Mouse (Mus musculus): Measurements from ENCODE around the gene Wsb1. TPM values are rescaled to one million over a fixed set of nuclear protein-coding genes. Genes with fewer than 3 reads are reported as not detected.

Gene Wsb1
- polyA plus RNA-seq, 2 experiments = 384 to 640 TPM

DNA sequence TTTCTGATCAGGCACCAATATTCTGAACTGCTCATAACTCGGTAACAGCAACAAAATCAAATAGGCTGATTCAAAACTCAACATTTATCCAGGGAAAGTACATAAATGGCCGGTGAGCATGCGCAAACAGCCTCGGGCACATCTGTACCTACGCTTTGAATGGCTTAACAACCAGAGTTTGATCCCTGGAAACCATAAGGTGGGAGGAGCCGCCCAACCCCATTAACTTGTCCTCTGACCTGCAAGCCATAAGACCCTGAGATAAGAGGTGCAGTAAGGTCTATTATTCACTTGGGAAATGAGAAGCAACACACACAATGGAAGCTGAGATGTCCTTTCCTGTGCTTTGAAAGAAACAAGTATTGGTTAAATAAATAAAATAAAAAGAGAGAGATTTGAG is 37.3 kb downstream of the Wsb1 start:
- no peak overlapping the region for H3K4me2 ChIP-seq (replicated peaks; ENCODE audit: low read depth, low read length, severe bottlenecking)
- 52% methylated on average over 6 of the region's 6 CpGs for WGBS
- ATAC-seq (ENCODE audit: low FRiP score, low read depth) = no peak

DNA sequence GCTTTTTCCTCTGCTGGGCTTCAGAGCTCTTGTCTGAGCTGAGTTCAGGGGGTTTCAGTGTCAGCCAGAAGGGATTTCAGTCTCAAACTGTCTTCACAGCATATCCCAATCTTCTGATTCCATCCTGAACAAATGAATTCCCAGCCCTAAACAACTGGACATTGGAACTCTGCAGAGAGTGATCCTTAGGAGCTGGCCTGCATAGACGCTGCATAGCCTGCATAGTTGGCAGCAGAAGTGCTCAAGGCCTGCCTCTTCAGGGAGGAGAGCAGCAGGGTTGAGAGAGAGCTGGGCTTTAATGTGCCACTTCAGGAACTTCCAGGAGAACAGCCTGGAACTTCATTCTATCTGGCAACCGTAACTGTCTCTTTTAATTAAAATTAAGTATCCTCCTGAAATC is 38.9 kb downstream of the Wsb1 start:
- 61% methylated on average over 2 of the region's 2 CpGs for WGBS
- no peak overlapping the region for H3K27ac ChIP-seq (replicated peaks; ENCODE audit: low read depth, low read length)
- DNase-seq (ENCODE audit: low spot score) (no peak), ATAC-seq (ENCODE audit: low FRiP score, low read depth) (no peak)
- no peaks in the 10 kb centered on the region for H3K27me3 ChIP-seq (ENCODE audit: control insufficient read depth, insufficient read depth, low read length)
- no peak overlapping the region for H3K4me3 ChIP-seq (replicated peaks; ENCODE audit: low read length)
- TF ChIP-seq POLR2A (IDR thresholded peaks at IDR 0.05; ENCODE audit: borderline replicate concordance, extremely low read depth, insufficient read depth, insufficient read length) = no peak
- no peaks in the 10 kb centered on the region for H3K4me1 ChIP-seq (ENCODE audit: control insufficient read depth, insufficient read depth, low read length)
- H3K9me3 ChIP-seq (ENCODE audit: control insufficient read depth, low read length) = no peaks in the 10 kb centered on the region
- no peak overlapping the region for H3K4me2 ChIP-seq (replicated peaks; ENCODE audit: low read depth, low read length, severe bottlenecking)
- H3K36me3 ChIP-seq (ENCODE audit: control insufficient read depth, insufficient read depth, low read length) = no peaks in the 10 kb centered on the region
- H3K9ac ChIP-seq (ENCODE audit: low read depth, low read length, severe bottlenecking) = no peak overlapping the region

More for the DNA sequence above, 37.3 kb downstream of the Wsb1 start:
- H3K9me3 ChIP-seq (ENCODE audit: control insufficient read depth, low read length) = no peaks in the 10 kb centered on the region
- no peak overlapping the region for H3K9ac ChIP-seq (ENCODE audit: low read depth, low read length, severe bottlenecking)
- no peak for TF ChIP-seq POLR2A (IDR thresholded peaks at IDR 0.05; ENCODE audit: borderline replicate concordance, extremely low read depth, insufficient read depth, insufficient read length)
- H3K4me1 ChIP-seq (ENCODE audit: control insufficient read depth, insufficient read depth, low read length) = no peaks in the 10 kb centered on the region
- H3K4me3 ChIP-seq (replicated peaks; ENCODE audit: low read length) = no peak overlapping the region
- H3K27ac ChIP-seq (replicated peaks; ENCODE audit: low read depth, low read length) = no peak overlapping the region
- H3K36me3 ChIP-seq (ENCODE audit: control insufficient read depth, insufficient read depth, low read length) = no peaks in the 10 kb centered on the region
- no peaks in the 10 kb centered on the region for H3K27me3 ChIP-seq (ENCODE audit: control insufficient read depth, insufficient read depth, low read length)
- DNase-seq (ENCODE audit: low spot score) = no peak

DNA sequence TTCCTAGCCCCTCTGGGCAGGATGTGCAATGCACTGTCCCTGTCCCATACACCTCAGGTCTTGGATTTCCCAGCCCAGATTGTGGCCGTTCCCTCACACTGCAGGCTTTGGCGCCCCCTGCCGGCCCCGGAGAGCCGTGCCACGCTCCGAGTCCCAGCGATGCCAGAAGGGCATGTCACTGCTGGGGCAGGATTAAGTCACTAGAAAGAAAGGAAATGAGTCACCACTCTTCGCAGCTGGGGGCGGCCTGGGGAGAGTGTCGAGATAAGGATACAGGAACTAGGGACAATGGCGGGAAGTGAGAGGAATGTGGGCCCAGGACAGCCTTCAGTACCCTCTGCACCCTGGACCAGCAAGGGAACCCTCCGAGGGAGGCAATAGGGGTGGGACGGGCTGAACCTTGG is 40.5 kb downstream of the Wsb1 start:
- H3K27ac ChIP-seq (replicated peaks; ENCODE audit: low read depth, low read length) = no peak overlapping the region
- H3K27me3 ChIP-seq (ENCODE audit: control insufficient read depth, insufficient read depth, low read length) = no peaks in the 10 kb centered on the region
- DNase-seq (ENCODE audit: low spot score) (peak; percentile 64), ATAC-seq (ENCODE audit: low FRiP score, low read depth) (peak; percentile 85)
- H3K36me3 ChIP-seq (ENCODE audit: control insufficient read depth, insufficient read depth, low read length) = no peaks in the 10 kb centered on the region
- WGBS = 9% methylated on average over 14 of the region's 14 CpGs
- no peak for TF ChIP-seq POLR2A (IDR thresholded peaks at IDR 0.05; ENCODE audit: borderline replicate concordance, extremely low read depth, insufficient read depth, insufficient read length)
- no peaks in the 10 kb centered on the region for H3K9me3 ChIP-seq (ENCODE audit: control insufficient read depth, low read length)
- no peak overlapping the region for H3K4me3 ChIP-seq (replicated peaks; ENCODE audit: low read length)
- H3K9ac ChIP-seq (ENCODE audit: low read depth, low read length, severe bottlenecking) = no peak overlapping the region
- no peaks in the 10 kb centered on the region for H3K4me1 ChIP-seq (ENCODE audit: control insufficient read depth, insufficient read depth, low read length)
- H3K4me2 ChIP-seq (replicated peaks; ENCODE audit: low read depth, low read length, severe bottlenecking) = no peak overlapping the region

DNA sequence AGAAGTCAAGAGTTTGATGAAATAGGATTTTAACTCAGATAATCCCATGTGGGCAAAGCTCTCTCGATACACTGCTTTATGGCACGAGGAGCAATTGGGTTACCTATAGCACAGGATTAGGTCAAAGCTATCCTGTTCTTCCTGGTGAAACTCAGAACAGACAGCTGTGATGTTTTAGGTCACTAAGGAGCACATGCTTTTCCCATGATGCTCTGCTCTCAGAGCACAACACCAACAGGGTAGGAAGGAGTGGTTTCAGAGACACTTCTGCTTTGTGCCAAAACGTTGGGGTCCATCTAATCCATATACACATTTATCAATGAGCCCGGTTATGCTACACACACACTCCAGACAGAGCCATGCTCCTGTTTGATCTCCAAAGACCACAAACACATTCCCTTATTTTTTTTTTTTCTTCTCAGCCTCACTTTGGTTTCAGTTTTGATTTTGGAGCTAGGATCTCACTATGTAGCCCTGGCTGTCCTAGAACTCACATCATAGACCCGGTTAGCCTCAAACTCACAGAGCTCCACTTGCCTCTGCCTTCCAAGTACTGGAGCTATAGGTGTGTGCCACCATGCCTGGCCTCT is 44.5 kb downstream of the Wsb1 start:
- no peaks in the 10 kb centered on the region for H3K36me3 ChIP-seq (ENCODE audit: control insufficient read depth, insufficient read depth, low read length)
- H3K4me3 ChIP-seq (replicated peaks; ENCODE audit: low read length) = no peak overlapping the region
- no peak overlapping the region for H3K27ac ChIP-seq (replicated peaks; ENCODE audit: low read depth, low read length)
- ATAC-seq (ENCODE audit: low FRiP score, low read depth) (no peak), DNase-seq (ENCODE audit: low spot score) (no peak)
- no peaks in the 10 kb centered on the region for H3K27me3 ChIP-seq (ENCODE audit: control insufficient read depth, insufficient read depth, low read length)
- no peak overlapping the region for H3K4me2 ChIP-seq (replicated peaks; ENCODE audit: low read depth, low read length, severe bottlenecking)
- no peak for TF ChIP-seq POLR2A (IDR thresholded peaks at IDR 0.05; ENCODE audit: borderline replicate concordance, extremely low read depth, insufficient read depth, insufficient read length)
- H3K9ac ChIP-seq (ENCODE audit: low read depth, low read length, severe bottlenecking) = no peak overlapping the region
- WGBS = 80% methylated on average over 5 of the region's 5 CpGs
- H3K4me1 ChIP-seq (ENCODE audit: control insufficient read depth, insufficient read depth, low read length) = no peaks in the 10 kb centered on the region
- no peaks in the 10 kb centered on the region for H3K9me3 ChIP-seq (ENCODE audit: control insufficient read depth, low read length)

DNA sequence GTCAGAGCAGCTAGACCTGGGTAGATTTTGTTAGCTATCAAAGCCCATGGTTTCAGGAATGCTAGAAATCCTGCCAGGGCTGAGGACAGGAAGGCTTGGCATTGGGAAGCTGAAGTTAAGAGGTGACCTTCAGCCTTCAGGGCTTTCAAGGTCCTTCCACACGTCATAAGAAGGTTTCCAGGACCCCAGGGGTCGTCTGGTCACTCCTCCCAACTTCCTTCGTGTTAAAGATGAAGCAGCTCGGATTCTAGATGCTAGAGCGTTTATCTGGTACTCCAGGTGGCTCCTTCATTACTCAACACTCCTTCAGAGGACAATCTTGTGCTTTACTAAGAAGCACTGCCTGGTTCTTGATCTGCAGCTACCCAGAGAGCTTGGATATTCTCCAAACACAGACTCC is 45.4 kb downstream of the Wsb1 start:
- no peaks in the 10 kb centered on the region for H3K9me3 ChIP-seq (ENCODE audit: control insufficient read depth, low read length)
- H3K4me3 ChIP-seq (replicated peaks; ENCODE audit: low read length) = no peak overlapping the region
- WGBS = 52% methylated on average over 5 of the region's 5 CpGs
- no peak overlapping the region for H3K4me2 ChIP-seq (replicated peaks; ENCODE audit: low read depth, low read length, severe bottlenecking)
- H3K27ac ChIP-seq (replicated peaks; ENCODE audit: low read depth, low read length) = no peak overlapping the region
- H3K36me3 ChIP-seq (ENCODE audit: control insufficient read depth, insufficient read depth, low read length) = no peaks in the 10 kb centered on the region
- ATAC-seq (ENCODE audit: low FRiP score, low read depth) (no peak), DNase-seq (ENCODE audit: low spot score) (no peak)
- TF ChIP-seq POLR2A (IDR thresholded peaks at IDR 0.05; ENCODE audit: borderline replicate concordance, extremely low read depth, insufficient read depth, insufficient read length) = no peak
- H3K9ac ChIP-seq (ENCODE audit: low read depth, low read length, severe bottlenecking) = no peak overlapping the region
- H3K27me3 ChIP-seq (ENCODE audit: control insufficient read depth, insufficient read depth, low read length) = no peaks in the 10 kb centered on the region
- no peaks in the 10 kb centered on the region for H3K4me1 ChIP-seq (ENCODE audit: control insufficient read depth, insufficient read depth, low read length)

DNA sequence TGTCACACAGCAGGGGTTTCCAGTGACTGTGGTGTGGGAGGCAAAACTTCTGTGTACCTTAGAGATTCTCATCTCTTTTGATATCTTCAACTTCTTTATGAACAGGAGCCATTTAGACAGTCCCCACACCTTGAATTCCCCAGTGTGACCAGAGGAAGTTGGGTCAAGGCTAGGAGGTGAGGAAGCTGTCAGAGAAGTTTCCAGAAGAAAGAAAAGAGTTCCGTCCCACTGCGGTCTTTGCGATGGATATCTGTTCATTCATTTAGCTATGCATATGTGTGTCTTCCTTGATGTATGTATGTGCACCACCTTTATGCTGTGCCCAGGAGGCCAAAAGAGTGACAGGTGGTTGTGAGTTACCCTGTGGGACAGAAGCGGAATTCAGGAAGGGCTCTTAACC is 46.0 kb downstream of the Wsb1 start:
- no peak for TF ChIP-seq POLR2A (IDR thresholded peaks at IDR 0.05; ENCODE audit: borderline replicate concordance, extremely low read depth, insufficient read depth, insufficient read length)
- Histone ChIP-seq H3K27me3 (ENCODE audit: control insufficient read depth, insufficient read depth, low read length) (no peaks in the 10 kb centered on the region), H3K27ac (replicated peaks; ENCODE audit: low read depth, low read length) (no peak overlapping the region), H3K4me2 (replicated peaks; ENCODE audit: low read depth, low read length, severe bottlenecking) (no peak overlapping the region), H3K9ac (ENCODE audit: low read depth, low read length, severe bottlenecking) (no peak overlapping the region), H3K4me3 (replicated peaks; ENCODE audit: low read length) (no peak overlapping the region), H3K36me3 (ENCODE audit: control insufficient read depth, insufficient read depth, low read length) (no peaks in the 10 kb centered on the region), H3K9me3 (ENCODE audit: control insufficient read depth, low read length) (no peaks in the 10 kb centered on the region), H3K4me1 (ENCODE audit: control insufficient read depth, insufficient read depth, low read length) (no peaks in the 10 kb centered on the region)
- 91% methylated on average over 4 of the region's 4 CpGs for WGBS
- DNase-seq (ENCODE audit: low spot score) (no peak), ATAC-seq (ENCODE audit: low FRiP score, low read depth) (no peak)
